ENCODE assay signal across 10 mouse cellular contexts in the genomic region with DNA sequence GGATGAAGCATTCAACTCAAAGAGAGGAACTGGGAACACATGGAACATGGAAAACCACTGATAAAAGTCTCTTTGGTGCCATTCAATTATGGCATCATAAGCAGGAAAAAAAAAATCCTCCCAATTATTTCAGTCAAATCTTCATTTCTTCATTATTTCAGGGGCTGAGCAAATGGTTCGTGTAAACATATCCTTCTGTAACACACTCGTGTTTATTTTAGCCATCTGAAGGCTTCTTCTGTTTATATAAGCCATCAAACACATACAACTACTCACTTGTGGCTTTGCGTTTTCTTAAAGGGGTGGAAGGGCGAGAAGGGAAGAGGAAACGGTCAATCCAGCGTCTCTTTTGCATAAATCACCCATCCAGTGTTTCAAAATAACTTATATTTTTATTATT.
A peak's percentile ranks its signal among the peaks of the same experiment; 100 is the strongest.
DNase-seq lines count a peak whose midpoint lies in the region; ATAC-seq and TF ChIP-seq lines count a peak whose summit lies in the region.
"Had no signal": no experiment of that assay in that cellular context is flagged by ENCODE, and none has a peak within 500 bp of the region (broad histone marks: within the 10 kb centered on the region; RNA-seq: fewer than 3 reads in every experiment).

No protein-coding gene starts in this region.

- H3K9ac ChIP-seq in kidney, embryonic 14.5 days (ENCODE audit: low read depth, low read length): no peak overlapping the region
- H3K9ac ChIP-seq in midbrain, embryonic 14.5 days (replicated peaks; ENCODE audit: low read length): no peak overlapping the region
- no peak overlapping the region for H3K9ac ChIP-seq in midbrain, postnatal 0 days (replicated peaks; ENCODE audit: low read length, poor library complexity, severe bottlenecking)
- H3K9ac ChIP-seq in intestine, embryonic 16.5 days (ENCODE audit: low read depth, low read length): no peak overlapping the region

- no peak for ATAC-seq in kidney, embryonic 14.5 days (ENCODE audit: low FRiP score, low TSS enrichment)
- ATAC-seq in midbrain, embryonic 14.5 days (ENCODE audit: low FRiP score, low TSS enrichment): no peak
- no peak for ATAC-seq in midbrain, postnatal 0 days (ENCODE audit: low FRiP score)
- ATAC-seq in intestine, embryonic 16.5 days: no peak
- no peak for ATAC-seq in erythroblast, adult 5-6 weeks (replicated peaks; ENCODE audit: low FRiP score, poor library complexity, severe bottlenecking)
- ATAC-seq: inflammation-experienced regulatory T-cells, adult 6 months had no signal

- H3K4me1 ChIP-seq in kidney, embryonic 14.5 days (ENCODE audit: control insufficient read depth, insufficient read depth, low read length): peaks cover 24% of the 10 kb centered on the region; the same call in 1 of the 2 replicates
- no peaks in the 10 kb centered on the region; the same call in 1 of the 2 replicates for H3K4me1 ChIP-seq in kidney, adult 2 months (ENCODE audit: control insufficient read depth, insufficient read depth, low read length)
- peaks cover 20% of the 10 kb centered on the region for H3K4me1 ChIP-seq in midbrain, embryonic 14.5 days (ENCODE audit: control insufficient read depth, insufficient read depth, low read length)
- peaks cover 6% of the 10 kb centered on the region; the same call in 1 of the 2 replicates for H3K4me1 ChIP-seq in midbrain, postnatal 0 days (ENCODE audit: insufficient read depth, low read length)
- peaks cover 10% of the 10 kb centered on the region for H3K4me1 ChIP-seq in intestine, embryonic 16.5 days (ENCODE audit: control insufficient read depth, insufficient read depth, low read length)

- TF ChIP-seq POLR2A in kidney, adult 2 months (IDR thresholded peaks at IDR 0.05; ENCODE audit: low read depth, low read length): no peak

- H3K27me3 ChIP-seq in kidney, embryonic 14.5 days (ENCODE audit: control insufficient read depth, insufficient read depth, low read length): no peaks in the 10 kb centered on the region
- no peaks in the 10 kb centered on the region for H3K27me3 ChIP-seq in kidney, adult 2 months (replicated peaks; ENCODE audit: control insufficient read depth, insufficient read depth, low read length)
- H3K27me3 ChIP-seq in midbrain, embryonic 14.5 days (ENCODE audit: control insufficient read depth, insufficient read depth, low read length): no peaks in the 10 kb centered on the region
- H3K27me3 ChIP-seq in midbrain, postnatal 0 days (ENCODE audit: insufficient read depth, low read length): no peaks in the 10 kb centered on the region
- no peaks in the 10 kb centered on the region for H3K27me3 ChIP-seq in intestine, embryonic 16.5 days (replicated peaks; ENCODE audit: control insufficient read depth, insufficient read depth, low read length)

- no peak overlapping the region for H3K4me2 ChIP-seq in kidney, embryonic 14.5 days (replicated peaks; ENCODE audit: low read depth, low read length)
- no peak overlapping the region for H3K4me2 ChIP-seq in midbrain, embryonic 14.5 days (ENCODE audit: low read length)
- no peak overlapping the region for H3K4me2 ChIP-seq in midbrain, postnatal 0 days (ENCODE audit: low read depth, low read length, poor library complexity, severe bottlenecking)
- no peak overlapping the region for H3K4me2 ChIP-seq in intestine, embryonic 16.5 days (ENCODE audit: low read depth, low read length)

- DNase-seq in kidney, adult 2 months: no peak
- DNase-seq in midbrain, embryonic 14.5 days: no peak
- no peak for DNase-seq in midbrain, postnatal 0 days (ENCODE audit: low spot score)
- no peak for DNase-seq in urinary bladder, adult 18-20 months (ENCODE audit: low spot score in 2 of 2)
- DNase-seq: thymus, postnatal 14 days had no signal

- WGBS in kidney, embryonic 14.5 days: 24% methylated on average over 6 of the region's 6 CpGs
- 53% methylated on average over 6 of the region's 6 CpGs for WGBS in kidney, adult 2 months
- 82% methylated on average over 6 of the region's 6 CpGs for WGBS in midbrain, embryonic 14.5 days
- 79% methylated on average over 6 of the region's 6 CpGs for WGBS in midbrain, postnatal 0 days
- 43% methylated on average over 6 of the region's 6 CpGs for WGBS in intestine, embryonic 16.5 days

- H3K27ac ChIP-seq in kidney, embryonic 14.5 days (ENCODE audit: low read depth, low read length): peak overlapping the region; percentile 55; the same call in 1 of the 2 replicates
- H3K27ac ChIP-seq in kidney, adult 2 months (ENCODE audit: insufficient read depth, low read depth, low read length): no peak overlapping the region
- H3K27ac ChIP-seq in midbrain, embryonic 14.5 days (replicated peaks; ENCODE audit: low read depth, low read length): peak overlapping the region; percentile 78; the same call in 1 of the 2 replicates
- H3K27ac ChIP-seq in midbrain, postnatal 0 days (ENCODE audit: low read depth, low read length): no peak overlapping the region
- H3K27ac ChIP-seq in intestine, embryonic 16.5 days (ENCODE audit: low read length): peak overlapping the region; percentile 49
- H3K27ac ChIP-seq: macrophage had no signal

- H3K4me3 ChIP-seq in kidney, embryonic 14.5 days (ENCODE audit: low read length): no peak overlapping the region
- H3K4me3 ChIP-seq in kidney, adult 2 months (ENCODE audit: insufficient read depth, low read depth, low read length): no peak overlapping the region
- H3K4me3 ChIP-seq in midbrain, embryonic 14.5 days (replicated peaks; ENCODE audit: low read depth, low read length): no peak overlapping the region
- H3K4me3 ChIP-seq in midbrain, postnatal 0 days (ENCODE audit: low read depth, low read length): no peak overlapping the region
- no peak overlapping the region for H3K4me3 ChIP-seq in intestine, embryonic 16.5 days (ENCODE audit: low read length)

- H3K9me3 ChIP-seq in kidney, embryonic 14.5 days (ENCODE audit: control insufficient read depth, low read length): no peaks in the 10 kb centered on the region
- no peaks in the 10 kb centered on the region for H3K9me3 ChIP-seq in midbrain, embryonic 14.5 days (ENCODE audit: control insufficient read depth, low read length)
- no peaks in the 10 kb centered on the region for H3K9me3 ChIP-seq in midbrain, postnatal 0 days (ENCODE audit: low read length)
- H3K9me3 ChIP-seq in intestine, embryonic 16.5 days (ENCODE audit: control insufficient read depth, low read length): no peaks in the 10 kb centered on the region

- TF ChIP-seq CTCF in kidney, adult 2 months (conservative IDR thresholded peaks at IDR 0.05; ENCODE audit: insufficient read depth, insufficient read length, low read depth, low read length): no peak
- TF ChIP-seq CTCF in midbrain, postnatal 0 days (IDR thresholded peaks at IDR 0.05): no peak

- H3K36me3 ChIP-seq in kidney, embryonic 14.5 days (ENCODE audit: control insufficient read depth, insufficient read depth, low read length): peaks cover 3% of the 10 kb centered on the region; the same call in 1 of the 2 replicates
- H3K36me3 ChIP-seq in kidney, adult 2 months (ENCODE audit: control insufficient read depth, insufficient read depth, low read length): no peaks in the 10 kb centered on the region; the same call in none of the 2 replicates
- no peaks in the 10 kb centered on the region for H3K36me3 ChIP-seq in midbrain, embryonic 14.5 days (ENCODE audit: control insufficient read depth, insufficient read depth, low read length)
- no peaks in the 10 kb centered on the region for H3K36me3 ChIP-seq in midbrain, postnatal 0 days (ENCODE audit: insufficient read depth, low read length)
- H3K36me3 ChIP-seq in intestine, embryonic 16.5 days (ENCODE audit: control insufficient read depth, insufficient read depth, low read length): no peaks in the 10 kb centered on the region

Comparison
In these comparisons a context has a peak if more than half of its experiments do, and no peak if none do; other contexts are left out.
1. H3K27ac ChIP-seq: peak in kidney, embryonic 14.5 days (single experiment), midbrain, embryonic 14.5 days (single experiment) and intestine, embryonic 16.5 days (single experiment); none in kidney, adult 2 months (single experiment) and midbrain, postnatal 0 days (single experiment).